8 mouse cellular contexts compared by ENCODE assay signal in genomic region chr7:18872816-18873215, GRCm38 (mm10). TPM values are rescaled to one million over a fixed set of nuclear protein-coding genes. Genes with fewer than 3 reads are reported as not detected.
DNase-seq lines count a peak whose midpoint lies in the region; ATAC-seq lines count a peak whose summit lies in the region.

No protein-coding gene starts in this region.

- H3K36me3 ChIP-seq in heart, embryonic 11.5 days (ENCODE audit: control insufficient read depth, insufficient read depth, low read length), result no peaks in the 10 kb centered on the region
- H3K36me3 ChIP-seq in hindbrain, embryonic 15.5 days, result no peaks in the 10 kb centered on the region
- H3K36me3 ChIP-seq in midbrain, embryonic 15.5 days (replicated peaks), result no peaks in the 10 kb centered on the region

- H3K4me2 ChIP-seq in heart, embryonic 11.5 days, result peak overlapping the region; percentile 81
- peak overlapping the region; percentile 75 for H3K4me2 ChIP-seq in hindbrain, embryonic 15.5 days
- peak overlapping the region; percentile 93 for H3K4me2 ChIP-seq in midbrain, embryonic 15.5 days

- WGBS in heart, embryonic 11.5 days (ENCODE audit: insufficient replicate concordance), result 7% methylated on average over 7 of the region's 7 CpGs
- 3% methylated on average over 7 of the region's 7 CpGs for WGBS in hindbrain, embryonic 15.5 days
- WGBS in midbrain, embryonic 15.5 days, result 0% methylated on average over 7 of the region's 7 CpGs

- no peak for ATAC-seq in heart, embryonic 11.5 days (replicated peaks; ENCODE audit: insufficient number of reproducible peaks, low FRiP score, low TSS enrichment)
- ATAC-seq in hindbrain, embryonic 15.5 days (ENCODE audit: low FRiP score, low read depth), result peak; percentile 70
- peak; percentile 82 for ATAC-seq in midbrain, embryonic 15.5 days (replicated peaks)

- peak overlapping the region; percentile 38 for H3K4me3 ChIP-seq in heart, embryonic 11.5 days (ENCODE audit: low read depth, low read length)
- peak overlapping the region; percentile 49 for H3K4me3 ChIP-seq in hindbrain, embryonic 15.5 days
- peak overlapping the region; percentile 45 for H3K4me3 ChIP-seq in midbrain, embryonic 15.5 days

- no peaks in the 10 kb centered on the region for H3K27me3 ChIP-seq in heart, embryonic 11.5 days (ENCODE audit: control insufficient read depth, insufficient read depth, low read length)
- no peaks in the 10 kb centered on the region for H3K27me3 ChIP-seq in hindbrain, embryonic 15.5 days
- no peaks in the 10 kb centered on the region for H3K27me3 ChIP-seq in midbrain, embryonic 15.5 days (replicated peaks)

- H3K27ac ChIP-seq in heart, embryonic 11.5 days (ENCODE audit: low read depth, low read length), result no peak overlapping the region
- H3K27ac ChIP-seq in hindbrain, embryonic 15.5 days (replicated peaks), result no peak overlapping the region
- H3K27ac ChIP-seq in midbrain, embryonic 15.5 days, result no peak overlapping the region

- 0 out of 2 replicates have a peak, but pooled peaks cover 3% of the 10 kb centered on the region for H3K9me3 ChIP-seq in heart, embryonic 11.5 days (replicated peaks; ENCODE audit: control insufficient read depth, low read length)
- no peaks in the 10 kb centered on the region for H3K9me3 ChIP-seq in hindbrain, embryonic 15.5 days
- no peaks in the 10 kb centered on the region for H3K9me3 ChIP-seq in midbrain, embryonic 15.5 days

- no peak for DNase-seq in heart, adult 9 months (ENCODE audit: low spot score in 2 of 2)
- DNase-seq in embryo, embryonic 10.5 days (ENCODE audit: low spot score), result peak; percentile 32
- no peak for DNase-seq in urinary bladder, postnatal 10 days (ENCODE audit: low spot score)
- DNase-seq in yolk sac, embryonic 10.5 days (ENCODE audit: low spot score), result no peak
- no peak for DNase-seq in thymus, postnatal 4 days

- H3K4me1 ChIP-seq in heart, embryonic 11.5 days (ENCODE audit: control insufficient read depth, insufficient read depth, low read length), result peaks cover 3% of the 10 kb centered on the region; the same call in 1 of the 2 replicates
- H3K4me1 ChIP-seq in hindbrain, embryonic 15.5 days (replicated peaks), result peaks cover 5% of the 10 kb centered on the region
- H3K4me1 ChIP-seq in midbrain, embryonic 15.5 days, result peaks cover 7% of the 10 kb centered on the region

- peak overlapping the region; percentile 28; the same call in 1 of the 2 replicates for H3K9ac ChIP-seq in heart, embryonic 11.5 days (ENCODE audit: low read depth, low read length)
- peak overlapping the region; percentile 33 for H3K9ac ChIP-seq in hindbrain, embryonic 15.5 days
- peak overlapping the region; percentile 53 for H3K9ac ChIP-seq in midbrain, embryonic 15.5 days

RNA-seq across cellular contexts. Expression of gene Pglyrp1, which starts 1.7 kb away (rescaled TPM):
- 0.45 and 1.6 TPM in 2 replicates for polyA plus RNA-seq in heart, embryonic 11.5 days (2014; fragmentation: Nextera tagmentation; extraction: Ambion mirVana)
- polyA plus RNA-seq in hindbrain, embryonic 15.5 days (2015; fragmentation: Nextera tagmentation; extraction: Ambion mirVana), result 22.9 and 25.9 TPM in 2 replicates
- polyA plus RNA-seq in midbrain, embryonic 15.5 days (2015; fragmentation: Nextera tagmentation; extraction: Ambion mirVana), result 27.0 and 27.3 TPM in 2 replicates

RNA-seq across cellular contexts. Expression of gene Mill2, which starts 33.0 kb away (rescaled TPM):
- polyA plus RNA-seq in heart, embryonic 11.5 days (2014; fragmentation: Nextera tagmentation; extraction: Ambion mirVana), result not detected in 2 replicates
- polyA plus RNA-seq in hindbrain, embryonic 15.5 days (2015; fragmentation: Nextera tagmentation; extraction: Ambion mirVana), result 0.44 and 1.3 TPM in 2 replicates
- 0.73 and 0.85 TPM in 2 replicates for polyA plus RNA-seq in midbrain, embryonic 15.5 days (2015; fragmentation: Nextera tagmentation; extraction: Ambion mirVana)

RNA-seq across cellular contexts. Expression of gene Ccdc61, which starts 37.4 kb away (rescaled TPM):
- polyA plus RNA-seq in heart, embryonic 11.5 days (2014; fragmentation: Nextera tagmentation; extraction: Ambion mirVana), result 12.1 and 19.8 TPM in 2 replicates
- 29.7 and 30.6 TPM in 2 replicates for polyA plus RNA-seq in hindbrain, embryonic 15.5 days (2015; fragmentation: Nextera tagmentation; extraction: Ambion mirVana)
- polyA plus RNA-seq in midbrain, embryonic 15.5 days (2015; fragmentation: Nextera tagmentation; extraction: Ambion mirVana), result 24.6 and 25.8 TPM in 2 replicates

RNA-seq across cellular contexts. Expression of gene Psg17, which starts 51.4 kb away (rescaled TPM):
- polyA plus RNA-seq in heart, embryonic 11.5 days (2014; fragmentation: Nextera tagmentation; extraction: Ambion mirVana), result 0.14 TPM in 1 of 2 replicates, not detected in the other
- polyA plus RNA-seq in hindbrain, embryonic 15.5 days (2015; fragmentation: Nextera tagmentation; extraction: Ambion mirVana), result 0.06 TPM in 1 of 2 replicates, not detected in the other
- polyA plus RNA-seq in midbrain, embryonic 15.5 days (2015; fragmentation: Nextera tagmentation; extraction: Ambion mirVana), result not detected in 2 replicates

RNA-seq across cellular contexts. Expression of gene Nova2, which starts 52.9 kb away (rescaled TPM):
- polyA plus RNA-seq in heart, embryonic 11.5 days (2014; fragmentation: Nextera tagmentation; extraction: Ambion mirVana), result 0.77 and 0.93 TPM in 2 replicates
- polyA plus RNA-seq in hindbrain, embryonic 15.5 days (2015; fragmentation: Nextera tagmentation; extraction: Ambion mirVana), result 12.5 and 13.0 TPM in 2 replicates
- polyA plus RNA-seq in midbrain, embryonic 15.5 days (2015; fragmentation: Nextera tagmentation; extraction: Ambion mirVana), result 15.2 and 15.9 TPM in 2 replicates
